Mouse (Mus musculus) CD4-positive, CD25-positive, alpha-beta regulatory T cell, adult 2 months (primary cell): Measurements from ENCODE around the gene Trim7.
"Not testable (repeated sequence)": the region's sequence is repeated elsewhere in the genome, so short reads cannot be mapped to it uniquely, and the experiment has no call there.

Experiments
- DNase-seq: peaks from one replicate; pipeline ENCODE4 v3.0.0-alpha.2; 2012; ENCODE audit warnings: low read depth, low spot score

Trim7 gene

GRCm38 (mm10) chr11:48825979-48826751 lies at the start of gene Trim7, which contains the start of gene Gm12184:
Trim7 (plus strand) TSS chr11:48826140.
Gm12184 (minus strand) TSS chr11:48826655.
- DNase-seq = not testable (repeated sequence)

- DNase-seq = peak; percentile 61
Measured at GRCm38 (mm10) chr11:48776664-48777063, 49.3 kb upstream of the Trim7 start.

- DNase-seq = no peak
Measured at GRCm38 (mm10) chr11:48777303-48777702, 48.6 kb upstream of the Trim7 start.

GRCm38 (mm10) chr11:48779450-48779849 lies 46.5 kb upstream of the Trim7 start:
- peak; percentile 83 for DNase-seq

GRCm38 (mm10) chr11:48782243-48782642 lies 43.7 kb upstream of the Trim7 start:
- peak; percentile 32 for DNase-seq

- DNase-seq = peak; percentile 95
Measured at GRCm38 (mm10) chr11:48787455-48788211, 38.3 kb upstream of the Trim7 start.

- DNase-seq = peak; percentile 94
Measured at GRCm38 (mm10) chr11:48788311-48789089, 37.4 kb upstream of the Trim7 start.

GRCm38 (mm10) chr11:48789215-48789614 lies 36.7 kb upstream of the Trim7 start:
- DNase-seq = no peak

GRCm38 (mm10) chr11:48789973-48790823 lies 35.7 kb upstream of the Trim7 start:
- DNase-seq = peak; percentile 93

GRCm38 (mm10) chr11:48790946-48791345 lies 35.0 kb upstream of the Trim7 start:
- no peak for DNase-seq

- DNase-seq = not testable (repeated sequence)
Measured at GRCm38 (mm10) chr11:48791894-48792293, 34.0 kb upstream of the Trim7 start.

- no peak for DNase-seq
Measured at GRCm38 (mm10) chr11:48793184-48793583, 32.8 kb upstream of the Trim7 start.

GRCm38 (mm10) chr11:48795221-48795620 lies 30.7 kb upstream of the Trim7 start:
- DNase-seq = no peak

GRCm38 (mm10) chr11:48796290-48796689 lies 29.6 kb upstream of the Trim7 start:
- no peak for DNase-seq

- DNase-seq = no peak
Measured at GRCm38 (mm10) chr11:48797287-48797686, 28.7 kb upstream of the Trim7 start.

GRCm38 (mm10) chr11:48798308-48798707 lies 27.6 kb upstream of the Trim7 start:
- no peak for DNase-seq

- DNase-seq = no peak
Measured at GRCm38 (mm10) chr11:48798984-48799920, 26.7 kb upstream of the Trim7 start.

GRCm38 (mm10) chr11:48799921-48800701 lies 25.8 kb upstream of the Trim7 start, which contains the start of gene Rack1:
Rack1 (plus strand) TSS chr11:48800332.
- peak; percentile 92 for DNase-seq
